Mouse (Mus musculus): ENCODE measurements around the gene Serinc2. TPM values are rescaled to one million over a fixed set of nuclear protein-coding genes. Genes with fewer than 3 reads are reported as not detected.
A peak's percentile ranks its signal among the peaks of the same experiment; 100 is the strongest.
"Not testable (repeated sequence)": the region's sequence is repeated elsewhere in the genome, so short reads cannot be mapped to it uniquely, and the experiment has no call there.

Serinc2 gene
- polyA plus RNA-seq, 1 experiment from 2014 or later: 29.6 TPM

- no peak for ATAC-seq
Measured at GRCm38 (mm10) chr4:130252441-130253157, 26.4 kb downstream of the Serinc2 start.

GRCm38 (mm10) chr4:130251763-130252162, 27.2 kb downstream of the Serinc2 start:
- H3K4me3 ChIP-seq (ENCODE audit: low read depth, low read length): no peak overlapping the region
- H3K27ac ChIP-seq (ENCODE audit: low read length): no peak overlapping the region
- H3K4me2 ChIP-seq (ENCODE audit: low read length): no peak overlapping the region
- peaks cover 16% of the 10 kb centered on the region for H3K36me3 ChIP-seq (ENCODE audit: control insufficient read depth, insufficient read depth, low read length)
- H3K9ac ChIP-seq (ENCODE audit: low read depth, low read length): no peak overlapping the region
- no peaks in the 10 kb centered on the region for H3K4me1 ChIP-seq (ENCODE audit: control insufficient read depth, insufficient read depth, low read length)
- H3K9me3 ChIP-seq (replicated peaks; ENCODE audit: control insufficient read depth, low read length, poor library complexity, severe bottlenecking): no peaks in the 10 kb centered on the region
- no peak for ATAC-seq
- H3K27me3 ChIP-seq (ENCODE audit: control insufficient read depth, insufficient read depth, low read depth, low read length): no peaks in the 10 kb centered on the region
- WGBS: 41% methylated on average over 3 of the region's 3 CpGs

More at GRCm38 (mm10) chr4:130252441-130253157, 26.4 kb downstream of the Serinc2 start:
- no peaks in the 10 kb centered on the region for H3K27me3 ChIP-seq (ENCODE audit: control insufficient read depth, insufficient read depth, low read depth, low read length)
- H3K4me1 ChIP-seq (ENCODE audit: control insufficient read depth, insufficient read depth, low read length): no peaks in the 10 kb centered on the region
- no peaks in the 10 kb centered on the region for H3K9me3 ChIP-seq (replicated peaks; ENCODE audit: control insufficient read depth, low read length, poor library complexity, severe bottlenecking)
- H3K27ac ChIP-seq (ENCODE audit: low read length): no peak overlapping the region
- WGBS: 71% methylated on average over 8 of the region's 8 CpGs
- no peak overlapping the region for H3K4me3 ChIP-seq (ENCODE audit: low read depth, low read length)
- H3K9ac ChIP-seq (ENCODE audit: low read depth, low read length): no peak overlapping the region
- no peak overlapping the region for H3K4me2 ChIP-seq (ENCODE audit: low read length)
- H3K36me3 ChIP-seq (ENCODE audit: control insufficient read depth, insufficient read depth, low read length): peaks cover 22% of the 10 kb centered on the region

- no peaks in the 10 kb centered on the region for H3K27me3 ChIP-seq (ENCODE audit: control insufficient read depth, insufficient read depth, low read depth, low read length)
- no peaks in the 10 kb centered on the region for H3K4me1 ChIP-seq (ENCODE audit: control insufficient read depth, insufficient read depth, low read length)
- no peaks in the 10 kb centered on the region for H3K9me3 ChIP-seq (replicated peaks; ENCODE audit: control insufficient read depth, low read length, poor library complexity, severe bottlenecking)
- no peak for ATAC-seq
- no peak overlapping the region for H3K9ac ChIP-seq (ENCODE audit: low read depth, low read length)
- no peak overlapping the region for H3K4me2 ChIP-seq (ENCODE audit: low read length)
- H3K27ac ChIP-seq (ENCODE audit: low read length): no peak overlapping the region
- H3K36me3 ChIP-seq (ENCODE audit: control insufficient read depth, insufficient read depth, low read length): peaks cover 13% of the 10 kb centered on the region
- no peak overlapping the region for H3K4me3 ChIP-seq (ENCODE audit: low read depth, low read length)
- 51% methylated on average over 7 of the region's 7 CpGs for WGBS
Measured at GRCm38 (mm10) chr4:130251172-130251705, 27.8 kb downstream of the Serinc2 start.

- no peaks in the 10 kb centered on the region for H3K36me3 ChIP-seq (ENCODE audit: control insufficient read depth, insufficient read depth, low read length)
- no peak overlapping the region for H3K4me2 ChIP-seq (ENCODE audit: low read length)
- ATAC-seq: no peak
- H3K4me3 ChIP-seq (ENCODE audit: low read depth, low read length): no peak overlapping the region
- no peaks in the 10 kb centered on the region for H3K4me1 ChIP-seq (ENCODE audit: control insufficient read depth, insufficient read depth, low read length)
- no peak overlapping the region for H3K27ac ChIP-seq (ENCODE audit: low read length)
- no peak overlapping the region for H3K9ac ChIP-seq (ENCODE audit: low read depth, low read length)
- H3K9me3 ChIP-seq (replicated peaks; ENCODE audit: control insufficient read depth, low read length, poor library complexity, severe bottlenecking): no peaks in the 10 kb centered on the region
- 59% methylated on average over 3 of the region's 3 CpGs for WGBS
- H3K27me3 ChIP-seq (ENCODE audit: control insufficient read depth, insufficient read depth, low read depth, low read length): no peaks in the 10 kb centered on the region
Measured at GRCm38 (mm10) chr4:130248636-130249035, 30.4 kb downstream of the Serinc2 start.

- Histone ChIP-seq H3K27ac (ENCODE audit: low read length) (no peak overlapping the region), H3K9me3 (replicated peaks; ENCODE audit: control insufficient read depth, low read length, poor library complexity, severe bottlenecking) (no peaks in the 10 kb centered on the region), H3K4me3 (ENCODE audit: low read depth, low read length) (no peak overlapping the region), H3K4me1 (ENCODE audit: control insufficient read depth, insufficient read depth, low read length) (no peaks in the 10 kb centered on the region), H3K36me3 (ENCODE audit: control insufficient read depth, insufficient read depth, low read length) (no peaks in the 10 kb centered on the region), H3K27me3 (ENCODE audit: control insufficient read depth, insufficient read depth, low read depth, low read length) (no peaks in the 10 kb centered on the region), H3K4me2 (ENCODE audit: low read length) (no peak overlapping the region), H3K9ac (ENCODE audit: low read depth, low read length) (0 out of 2 replicates have a peak overlapping the region, but pooled peaks have one; percentile 20)
- WGBS: under 1% methylated on average over 6 of the region's 6 CpGs
- ATAC-seq: no peak
Measured at GRCm38 (mm10) chr4:130246132-130246531, 32.9 kb downstream of the Serinc2 start.

GRCm38 (mm10) chr4:130244749-130245148, 34.3 kb downstream of the Serinc2 start:
- no peak for ATAC-seq
- Histone ChIP-seq H3K4me2 (ENCODE audit: low read length) (no peak overlapping the region), H3K4me1 (ENCODE audit: control insufficient read depth, insufficient read depth, low read length) (no peaks in the 10 kb centered on the region), H3K4me3 (ENCODE audit: low read depth, low read length) (no peak overlapping the region), H3K9ac (ENCODE audit: low read depth, low read length) (no peak overlapping the region), H3K9me3 (replicated peaks; ENCODE audit: control insufficient read depth, low read length, poor library complexity, severe bottlenecking) (no peaks in the 10 kb centered on the region), H3K27me3 (ENCODE audit: control insufficient read depth, insufficient read depth, low read depth, low read length) (no peaks in the 10 kb centered on the region), H3K36me3 (ENCODE audit: control insufficient read depth, insufficient read depth, low read length) (no peaks in the 10 kb centered on the region), H3K27ac (ENCODE audit: low read length) (no peak overlapping the region)
- WGBS: 82% methylated on average over 8 of the region's 8 CpGs

- 76% methylated on average over 1 of the region's 1 CpGs for WGBS
- not testable (repeated sequence) for H3K9ac ChIP-seq (ENCODE audit: low read depth, low read length); H3K9me3 ChIP-seq (replicated peaks; ENCODE audit: control insufficient read depth, low read length, poor library complexity, severe bottlenecking); H3K4me3 ChIP-seq (ENCODE audit: low read depth, low read length); H3K27me3 ChIP-seq (ENCODE audit: control insufficient read depth, insufficient read depth, low read depth, low read length); H3K27ac ChIP-seq (ENCODE audit: low read length); H3K36me3 ChIP-seq (ENCODE audit: control insufficient read depth, insufficient read depth, low read length); H3K4me2 ChIP-seq (ENCODE audit: low read length); H3K4me1 ChIP-seq (ENCODE audit: control insufficient read depth, insufficient read depth, low read length); ATAC-seq
Measured at GRCm38 (mm10) chr4:130243621-130244020, 35.4 kb downstream of the Serinc2 start.

GRCm38 (mm10) chr4:130242956-130243355, 36.0 kb downstream of the Serinc2 start:
- Histone ChIP-seq H3K4me2 (ENCODE audit: low read length) (no peak overlapping the region), H3K4me3 (ENCODE audit: low read depth, low read length) (no peak overlapping the region), H3K9me3 (replicated peaks; ENCODE audit: control insufficient read depth, low read length, poor library complexity, severe bottlenecking) (no peaks in the 10 kb centered on the region), H3K9ac (ENCODE audit: low read depth, low read length) (no peak overlapping the region), H3K36me3 (ENCODE audit: control insufficient read depth, insufficient read depth, low read length) (no peaks in the 10 kb centered on the region), H3K27me3 (ENCODE audit: control insufficient read depth, insufficient read depth, low read depth, low read length) (no peaks in the 10 kb centered on the region), H3K27ac (ENCODE audit: low read length) (no peak overlapping the region), H3K4me1 (ENCODE audit: control insufficient read depth, insufficient read depth, low read length) (no peaks in the 10 kb centered on the region)
- whole genome bisulfite sequencing: 88% methylated on average over 5 of the region's 5 CpGs
- no peak for ATAC-seq

- ATAC-seq: no peak
- Histone ChIP-seq H3K4me1 (ENCODE audit: control insufficient read depth, insufficient read depth, low read length) (no peaks in the 10 kb centered on the region), H3K27me3 (ENCODE audit: control insufficient read depth, insufficient read depth, low read depth, low read length) (no peaks in the 10 kb centered on the region), H3K36me3 (ENCODE audit: control insufficient read depth, insufficient read depth, low read length) (no peaks in the 10 kb centered on the region), H3K4me3 (ENCODE audit: low read depth, low read length) (no peak overlapping the region), H3K27ac (ENCODE audit: low read length) (no peak overlapping the region), H3K9me3 (replicated peaks; ENCODE audit: control insufficient read depth, low read length, poor library complexity, severe bottlenecking) (no peaks in the 10 kb centered on the region), H3K9ac (ENCODE audit: low read depth, low read length) (no peak overlapping the region), H3K4me2 (ENCODE audit: low read length) (no peak overlapping the region)
- WGBS: 31% methylated on average over 5 of the region's 5 CpGs
Measured at GRCm38 (mm10) chr4:130240695-130241094, 38.3 kb downstream of the Serinc2 start.

Measured in midbrain, embryonic 16.5 days (tissue).